In genomic region chr15:78841161-78841790, GRCm38 (mm10) we compare ENCODE assay signal across 16 mouse cellular contexts. TPM values are rescaled to one million over a fixed set of nuclear protein-coding genes. Genes with fewer than 3 reads are reported as not detected.
A peak's percentile ranks its signal among the peaks of the same experiment; 100 is the strongest.
DNase-seq lines count a peak whose midpoint lies in the region; TF ChIP-seq lines count a peak whose summit lies in the region.
"Had no signal": no experiment of that assay in that cellular context is flagged by ENCODE, and none has a peak within 500 bp of the region (broad histone marks: within the 10 kb centered on the region; RNA-seq: fewer than 3 reads in every experiment).

No protein-coding gene starts in this region.

- WGBS in heart, embryonic 10.5 days = 51% methylated on average over 6 of the region's 6 CpGs
- 86% methylated on average over 6 of the region's 6 CpGs for WGBS in liver, adult 2 months
- WGBS in embryonic facial prominence, embryonic 10.5 days = 33% methylated on average over 6 of the region's 6 CpGs
- WGBS in limb, embryonic 10.5 days = 40% methylated on average over 6 of the region's 6 CpGs

- H3K4me3 ChIP-seq in heart, embryonic 10.5 days = no peak overlapping the region
- H3K4me3 ChIP-seq in liver, adult 2 months (ENCODE audit: insufficient read depth, low read depth, low read length) = no peak overlapping the region
- H3K4me3 ChIP-seq in embryonic facial prominence, embryonic 10.5 days = no peak overlapping the region
- no peak overlapping the region for H3K4me3 ChIP-seq in limb, embryonic 10.5 days
- H3K4me3 ChIP-seq in layer of hippocampus, adult 2 months = no peak overlapping the region

- no peaks in the 10 kb centered on the region for H3K9me3 ChIP-seq in heart, embryonic 10.5 days
- H3K9me3 ChIP-seq in embryonic facial prominence, embryonic 10.5 days = peaks cover 5% of the 10 kb centered on the region; the same call in 1 of the 2 replicates
- no peaks in the 10 kb centered on the region for H3K9me3 ChIP-seq in limb, embryonic 10.5 days (replicated peaks)

- H3K9ac ChIP-seq in liver, adult 2 months (ENCODE audit: low read depth, low read length) = no peak overlapping the region

- H3K27me3 ChIP-seq in heart, embryonic 10.5 days (ENCODE audit: insufficient read depth, poor library complexity, severe bottlenecking) = peaks cover 40% of the 10 kb centered on the region
- H3K27me3 ChIP-seq in liver, adult 2 months (ENCODE audit: control insufficient read depth, insufficient read depth, low read length) = no peaks in the 10 kb centered on the region
- H3K27me3 ChIP-seq in embryonic facial prominence, embryonic 10.5 days (replicated peaks; ENCODE audit: low read depth, poor library complexity, severe bottlenecking) = peaks cover 39% of the 10 kb centered on the region
- peaks cover 23% of the 10 kb centered on the region for H3K27me3 ChIP-seq in limb, embryonic 10.5 days (ENCODE audit: low read depth, poor library complexity, severe bottlenecking)

- peaks cover 5% of the 10 kb centered on the region; the same call in 1 of the 2 replicates for H3K36me3 ChIP-seq in heart, embryonic 10.5 days
- H3K36me3 ChIP-seq in liver, adult 2 months (ENCODE audit: control insufficient read depth, insufficient read depth, low read length) = no peaks in the 10 kb centered on the region
- H3K36me3 ChIP-seq in embryonic facial prominence, embryonic 10.5 days (replicated peaks) = no peaks in the 10 kb centered on the region
- no peaks in the 10 kb centered on the region for H3K36me3 ChIP-seq in limb, embryonic 10.5 days

- peaks cover 10% of the 10 kb centered on the region; the same call in 1 of the 2 replicates for H3K79me2 ChIP-seq in liver, adult 2 months (ENCODE audit: control insufficient read depth, insufficient read depth, low read length)

- no peak for TF ChIP-seq CTCF in liver, adult 2 months (IDR thresholded peaks at IDR 0.05; ENCODE audit: low read depth, low read length)
- no peak for TF ChIP-seq CTCF in layer of hippocampus, adult 2 months (conservative IDR thresholded peaks at IDR 0.05)

- peak overlapping the region; percentile 45 for H3K27ac ChIP-seq in heart, embryonic 10.5 days
- peak overlapping the region; percentile 69 for H3K27ac ChIP-seq in liver, adult 2 months (replicated peaks; ENCODE audit: insufficient read depth, low read depth, low read length)
- peak overlapping the region; percentile 90 for H3K27ac ChIP-seq in embryonic facial prominence, embryonic 10.5 days (replicated peaks)
- peak overlapping the region; percentile 84 for H3K27ac ChIP-seq in limb, embryonic 10.5 days
- no peak overlapping the region for H3K27ac ChIP-seq in layer of hippocampus, adult 2 months

- peaks cover 76% of the 10 kb centered on the region for H3K4me1 ChIP-seq in heart, embryonic 10.5 days
- peaks cover 38% of the 10 kb centered on the region for H3K4me1 ChIP-seq in liver, adult 2 months (ENCODE audit: control insufficient read depth, insufficient read depth, low read length)
- peaks cover 81% of the 10 kb centered on the region for H3K4me1 ChIP-seq in embryonic facial prominence, embryonic 10.5 days
- peaks cover 74% of the 10 kb centered on the region for H3K4me1 ChIP-seq in limb, embryonic 10.5 days

- TF ChIP-seq POLR2A in liver, adult 2 months (IDR thresholded peaks at IDR 0.05; ENCODE audit: extremely low read depth, insufficient read depth, low read length) = no peak

- no peak for DNase-seq in heart, embryonic 10.5 days (ENCODE audit: low spot score)
- no peak for DNase-seq in heart, postnatal 10 days
- no peak for DNase-seq in liver, adult 2 months (ENCODE audit: extremely low read depth, low read depth, low spot score)
- DNase-seq in liver (no peak), MN1 (ENCODE audit: low spot score) (no peak)
- DNase-seq in embryonic facial prominence, embryonic 10.5 days (ENCODE audit: low spot score) = peak; percentile 15
- no peak for DNase-seq in limb, embryonic 10.5 days (ENCODE audit: low spot score)
- DNase-seq in layer of hippocampus, adult 2 months (ENCODE audit: low spot score in 2 of 2) = no peak
- DNase-seq: cerebellum, adult 8-10 months; gastrocnemius, postnatal 10 days; heart, postnatal 4 days; retina, postnatal 1 day; spleen, adult 18-20 months had no signal

- intact Hi-C loops in heart, postnatal 10 days (cut with DNase I) = loop anchor here (10.0 kb wide), 1 partner anchor 216 kb away; no protein-coding TSS in a partner anchor

RNA-seq across cellular contexts. Expression of gene Cdc42ep1, which starts 1.1 kb away (rescaled TPM):
- 35.1 and 37.3 TPM in 2 replicates for polyA plus RNA-seq in heart, embryonic 10.5 days (2016; fragmentation: Nextera tagmentation; extraction: Ambion mirVana)
- total RNA-seq in heart, postnatal 10 days (2021) = 10 to 100 TPM; 63.9 to 68.5 TPM
- total RNA-seq in liver, adult 2 months (2014; rRNA removed) = 6.5 and 8.5 TPM in 2 replicates
- polyA plus RNA-seq in liver, adult 2 months (2012; rRNA removed) = 39.7 and 42.7 TPM in 2 replicates
- polyA plus RNA-seq in embryonic facial prominence, embryonic 10.5 days (2016; fragmentation: Nextera tagmentation; extraction: Ambion mirVana) = 19.9 and 20.8 TPM in 2 replicates
- polyA plus RNA-seq in limb, embryonic 10.5 days (2016; fragmentation: Nextera tagmentation; extraction: Ambion mirVana) = 18.8 and 22.0 TPM in 2 replicates
- total RNA-seq in layer of hippocampus, adult 2 months (2021) = 10 to 100 TPM; 12.2 to 13.7 TPM
- polyA plus RNA-seq: activated CD4-positive, CD25-positive, alpha-beta regulatory T cell, adult 4 months had no signal

RNA-seq across cellular contexts. Expression of gene Lgals2, which starts 14.1 kb away (rescaled TPM):
- 2.2 TPM in 1 of 2 replicates, not detected in the other for polyA plus RNA-seq in heart, embryonic 10.5 days (2016; fragmentation: Nextera tagmentation; extraction: Ambion mirVana)
- under 1 TPM in 1 of 2 experiments, not detected in 1; 0.64 TPM for total RNA-seq in heart, postnatal 10 days (2021)
- total RNA-seq in liver, adult 2 months (2014; rRNA removed) = 0.55 TPM in 1 of 2 replicates, not detected in the other
- polyA plus RNA-seq in liver, adult 2 months (2012; rRNA removed) = 0.57 TPM in 1 of 2 replicates, not detected in the other
- polyA plus RNA-seq in embryonic facial prominence, embryonic 10.5 days (2016; fragmentation: Nextera tagmentation; extraction: Ambion mirVana) = not detected in 2 replicates
- not detected in 2 replicates for polyA plus RNA-seq in limb, embryonic 10.5 days (2016; fragmentation: Nextera tagmentation; extraction: Ambion mirVana)
- total RNA-seq in layer of hippocampus, adult 2 months (2021) = not detected
- total RNA-seq: gastrocnemius, postnatal 10 days; heart, postnatal 4 days had no signal
- polyA plus RNA-seq: activated CD4-positive, CD25-positive, alpha-beta regulatory T cell, adult 4 months; forebrain, embryonic 14.5 days; midbrain, embryonic 11.5 days had no signal

RNA-seq across cellular contexts. Expression of gene Gga1, which starts 35.7 kb away (rescaled TPM):
- polyA plus RNA-seq in heart, embryonic 10.5 days (2016; fragmentation: Nextera tagmentation; extraction: Ambion mirVana) = 51.5 and 56.6 TPM in 2 replicates
- total RNA-seq in heart, postnatal 10 days (2021) = 10 to 100 TPM; 40.4 to 45.2 TPM
- total RNA-seq in liver, adult 2 months (2014; rRNA removed) = 4.4 and 6.4 TPM in 2 replicates
- 34.9 and 42.7 TPM in 2 replicates for polyA plus RNA-seq in liver, adult 2 months (2012; rRNA removed)
- 52.0 and 53.5 TPM in 2 replicates for polyA plus RNA-seq in embryonic facial prominence, embryonic 10.5 days (2016; fragmentation: Nextera tagmentation; extraction: Ambion mirVana)
- 49.9 and 56.5 TPM in 2 replicates for polyA plus RNA-seq in limb, embryonic 10.5 days (2016; fragmentation: Nextera tagmentation; extraction: Ambion mirVana)
- 10 to 100 TPM; 64.0 to 64.7 TPM for total RNA-seq in layer of hippocampus, adult 2 months (2021)

RNA-seq across cellular contexts. Expression of gene Card10, which starts 38.4 kb away (rescaled TPM):
- polyA plus RNA-seq in heart, embryonic 10.5 days (2016; fragmentation: Nextera tagmentation; extraction: Ambion mirVana) = 3.5 and 4.0 TPM in 2 replicates
- 10 to 100 TPM; 18.8 to 20.4 TPM for total RNA-seq in heart, postnatal 10 days (2021)
- 2.7 and 4.3 TPM in 2 replicates for total RNA-seq in liver, adult 2 months (2014; rRNA removed)
- 15.0 and 18.7 TPM in 2 replicates for polyA plus RNA-seq in liver, adult 2 months (2012; rRNA removed)
- polyA plus RNA-seq in embryonic facial prominence, embryonic 10.5 days (2016; fragmentation: Nextera tagmentation; extraction: Ambion mirVana) = 3.3 and 4.3 TPM in 2 replicates
- 4.7 and 5.3 TPM in 2 replicates for polyA plus RNA-seq in limb, embryonic 10.5 days (2016; fragmentation: Nextera tagmentation; extraction: Ambion mirVana)
- total RNA-seq in layer of hippocampus, adult 2 months (2021) = 1 to 10 TPM; 5.4 to 5.5 TPM
- polyA plus RNA-seq: activated CD4-positive, CD25-positive, alpha-beta regulatory T cell, adult 4 months had no signal

RNA-seq across cellular contexts. Expression of gene Gm49510, which starts 58.2 kb away (rescaled TPM):
- polyA plus RNA-seq in heart, embryonic 10.5 days (2016; fragmentation: Nextera tagmentation; extraction: Ambion mirVana) = 0.11 and 0.38 TPM in 2 replicates
- not detected for total RNA-seq in heart, postnatal 10 days (2021)
- not detected in 2 replicates for total RNA-seq in liver, adult 2 months (2014; rRNA removed)
- not detected in 2 replicates for polyA plus RNA-seq in liver, adult 2 months (2012; rRNA removed)
- polyA plus RNA-seq in embryonic facial prominence, embryonic 10.5 days (2016; fragmentation: Nextera tagmentation; extraction: Ambion mirVana) = 0.34 and 0.74 TPM in 2 replicates
- polyA plus RNA-seq in limb, embryonic 10.5 days (2016; fragmentation: Nextera tagmentation; extraction: Ambion mirVana) = 0.13 and 0.51 TPM in 2 replicates
- total RNA-seq in layer of hippocampus, adult 2 months (2021) = under 1 TPM in 1 of 2 experiments, not detected in 1; 0.27 TPM
- total RNA-seq: gastrocnemius, postnatal 10 days had no signal
- polyA plus RNA-seq: activated CD4-positive, CD25-positive, alpha-beta regulatory T cell, adult 4 months; forebrain, embryonic 14.5 days had no signal
